Mouse (Mus musculus): ENCODE data around the gene Lamc2.

GRCm38 (mm10) chr1:153138486-153138885 is 47.8 kb downstream of the Lamc2 start:
- no peak for TF ChIP-seq CTCF (IDR thresholded peaks at IDR 0.05; ENCODE audit: low read depth)
- TF ChIP-seq EP300 (IDR thresholded peaks at IDR 0.05; ENCODE audit: low read depth) = no peak
